Mouse (Mus musculus): ENCODE results near the gene Maoa.

DNA sequence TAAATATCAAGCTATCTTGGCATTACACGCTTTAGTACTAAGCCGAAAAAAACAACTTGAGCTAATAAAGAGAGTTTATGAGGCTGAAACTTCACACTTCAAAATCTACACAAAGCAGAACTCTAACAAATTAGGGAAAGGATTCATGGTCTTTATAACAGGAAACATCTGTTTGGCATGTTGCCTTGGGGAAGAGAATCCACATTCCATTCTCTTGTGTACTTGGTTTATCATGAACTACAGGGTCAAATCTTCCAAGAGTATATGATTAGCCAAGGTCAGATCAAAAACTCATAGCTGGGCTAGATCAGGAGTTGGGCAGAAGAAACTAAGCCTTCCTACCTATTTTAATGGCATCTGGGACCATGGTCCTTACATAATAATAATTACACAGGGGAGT lies 37.0 kb downstream of the Maoa start:
- no peak for TF ChIP-seq CTCF (IDR thresholded peaks at IDR 0.05; ENCODE audit: insufficient read depth, low read length)
- TF ChIP-seq POLR2A (IDR thresholded peaks at IDR 0.05; ENCODE audit: borderline replicate concordance, extremely low read depth, low read depth, low read length): no peak

All from lung, adult 2 months (tissue).